Mouse (Mus musculus) large intestine, adult 2 months (tissue): ENCODE data around the gene Snai3. TPM values are rescaled to one million over a fixed set of nuclear protein-coding genes. Genes with fewer than 3 reads are reported as not detected.
A peak's percentile ranks its signal among the peaks of the same experiment; 100 is the strongest.

Source experiments
- DNase-seq: peaks from one replicate; pipeline ENCODE4 v3.0.0-alpha.2; 2012; ENCODE audit warnings: low read depth, low spot score
- WGBS: fragments of 180-500 bp; shearing (Covaris S2); methylation state at CpG from one replicate; pipeline ENCODE4 v1.1.7; 2018; 5-methylcytosine and 5-hydroxymethylcytosine counted together
- polyA plus RNA-seq: library from polyadenylated mRNA; depleted of rRNA; stranded (reverse); fragments of >200 nt; gene quantifications from 2 replicates; pipeline ENCODE4 v1.2.3, GENCODE M21; 2012

The Snai3 gene
- polyA plus RNA-seq, 1 experiment = 1.4 TPM

GRCm38 (mm10) chr8:122461473-122462148 lies 1.1 kb upstream of the Snai3 start:
- DNase-seq = no peak
- WGBS = 78% methylated on average over 11 of the region's 11 CpGs

DNA sequence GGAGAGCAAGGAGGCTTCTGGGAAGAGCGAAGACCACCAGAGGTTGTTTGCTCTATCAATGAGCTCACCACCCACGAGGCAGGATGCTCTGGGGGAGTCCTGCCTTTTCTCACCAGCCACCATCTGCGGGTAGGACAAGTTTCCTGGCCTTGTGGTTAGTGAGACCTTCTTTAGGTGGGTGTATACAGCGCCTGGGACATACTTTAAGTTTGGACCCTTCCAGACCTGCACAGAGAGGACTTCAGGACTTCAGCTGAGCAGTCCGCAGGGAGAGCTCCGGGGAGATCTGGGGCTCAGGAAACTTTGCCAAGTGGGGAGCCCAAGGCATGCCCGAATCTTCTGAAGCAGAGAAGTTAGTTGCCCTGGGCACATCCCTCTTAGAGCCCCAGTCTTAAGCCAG lies 543 bp downstream of the Snai3 start:
- no peak for DNase-seq

GRCm38 (mm10) chr8:122459218-122459900 lies 1.2 kb downstream of the Snai3 start:
- no peak for DNase-seq
- 64% methylated on average over 6 of the region's 6 CpGs for WGBS

More for the DNA sequence above, 543 bp downstream of the Snai3 start:
- WGBS = 23% methylated on average over 7 of the region's 7 CpGs

DNA sequence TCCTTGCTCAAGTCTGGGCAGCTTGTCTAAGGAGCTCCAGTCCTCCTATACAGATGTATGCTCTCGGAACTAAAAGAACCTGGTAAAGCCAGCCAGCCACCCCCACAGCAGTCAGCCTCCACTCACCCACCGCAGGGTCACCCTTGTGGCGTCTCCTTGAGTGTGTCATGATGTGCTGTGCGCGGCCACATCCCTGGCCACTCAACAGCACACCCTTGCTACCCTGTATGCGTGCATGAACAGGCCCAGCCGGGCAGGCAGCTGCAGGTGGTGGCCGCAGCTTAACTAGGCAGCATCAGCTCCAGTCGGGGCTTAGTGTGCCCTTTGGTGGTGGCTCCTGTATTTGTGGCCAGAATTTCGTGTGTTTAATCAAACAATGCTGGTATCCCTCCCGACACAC lies 3.4 kb downstream of the Snai3 start:
- no peak for DNase-seq
- 78% methylated on average over 11 of the region's 11 CpGs for WGBS

DNA sequence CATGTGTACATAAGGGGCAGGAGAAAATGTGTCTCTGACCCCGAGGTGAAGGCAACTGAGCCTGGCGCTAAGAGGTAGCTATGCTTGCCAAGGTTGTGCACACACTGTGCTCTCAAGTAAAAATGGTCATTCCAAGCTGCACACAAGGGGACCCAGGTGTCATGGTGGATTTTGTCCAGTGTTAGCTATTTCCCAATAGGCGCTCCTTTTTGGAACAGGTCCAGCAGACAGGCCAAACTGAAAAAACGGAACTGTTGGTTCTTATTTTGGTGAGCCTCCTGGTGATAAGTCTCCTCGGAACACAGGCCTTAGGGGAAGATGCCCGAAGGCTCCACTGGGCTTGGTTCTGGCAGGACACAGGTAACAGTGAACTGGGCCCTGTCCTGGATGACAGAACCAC lies 6.1 kb downstream of the Snai3 start:
- WGBS = 65% methylated on average over 6 of the region's 6 CpGs
- DNase-seq = no peak

- 93% methylated on average over 10 of the region's 10 CpGs for WGBS
- DNase-seq = no peak
These were observed 8.4 kb downstream of the Snai3 start for GRCm38 (mm10) chr8:122452154-122452553.

DNA sequence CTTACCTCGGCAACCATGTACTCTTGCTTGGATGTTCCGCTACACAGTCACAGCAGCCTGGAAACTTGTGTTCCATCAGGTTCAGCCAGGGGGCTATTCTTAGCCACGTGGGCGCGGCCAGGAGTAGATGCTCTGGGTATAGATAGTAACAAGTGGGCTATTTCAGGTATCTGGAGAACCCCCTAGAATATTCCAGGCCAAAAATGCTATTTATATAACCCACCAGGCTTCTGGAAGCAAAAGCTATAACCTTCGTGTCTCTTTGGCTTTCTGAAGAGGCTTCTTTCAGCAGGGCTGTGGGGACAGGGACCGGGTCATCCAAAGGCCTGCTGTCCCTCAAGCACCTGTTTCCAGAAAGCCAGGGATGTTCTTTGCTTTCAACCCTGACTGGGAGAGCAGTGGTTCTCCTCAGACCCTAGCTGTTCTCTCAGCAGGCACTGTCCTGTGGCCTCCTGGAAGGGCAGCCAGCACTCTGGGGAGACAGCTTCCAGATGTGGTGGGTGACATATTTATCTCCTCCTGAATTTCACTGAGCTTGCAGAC lies 9.3 kb downstream of the Snai3 start:
- 52% methylated on average over 7 of the region's 7 CpGs for WGBS
- DNase-seq = no peak

DNA sequence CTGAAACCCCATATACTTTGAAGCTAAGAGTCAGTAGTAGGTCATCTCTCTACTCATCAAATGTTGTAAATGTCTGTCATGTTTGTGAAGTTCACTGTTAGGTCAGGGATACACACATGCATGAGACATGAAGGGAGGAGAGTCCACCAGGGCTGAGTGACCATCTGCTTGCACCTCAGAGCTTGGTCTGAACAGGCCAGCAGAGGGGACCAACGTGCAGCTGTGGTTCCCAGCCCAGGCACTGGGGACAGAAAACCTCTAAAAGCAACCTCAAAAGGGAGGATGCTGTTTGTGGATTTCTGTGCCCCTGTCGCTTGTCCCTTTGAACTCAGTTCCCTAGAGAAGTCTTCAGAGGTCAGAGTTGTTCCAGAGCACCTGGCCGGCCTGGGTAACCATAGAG lies 15.3 kb downstream of the Snai3 start:
- no peak for DNase-seq
- 64% methylated on average over 3 of the region's 3 CpGs for WGBS

DNA sequence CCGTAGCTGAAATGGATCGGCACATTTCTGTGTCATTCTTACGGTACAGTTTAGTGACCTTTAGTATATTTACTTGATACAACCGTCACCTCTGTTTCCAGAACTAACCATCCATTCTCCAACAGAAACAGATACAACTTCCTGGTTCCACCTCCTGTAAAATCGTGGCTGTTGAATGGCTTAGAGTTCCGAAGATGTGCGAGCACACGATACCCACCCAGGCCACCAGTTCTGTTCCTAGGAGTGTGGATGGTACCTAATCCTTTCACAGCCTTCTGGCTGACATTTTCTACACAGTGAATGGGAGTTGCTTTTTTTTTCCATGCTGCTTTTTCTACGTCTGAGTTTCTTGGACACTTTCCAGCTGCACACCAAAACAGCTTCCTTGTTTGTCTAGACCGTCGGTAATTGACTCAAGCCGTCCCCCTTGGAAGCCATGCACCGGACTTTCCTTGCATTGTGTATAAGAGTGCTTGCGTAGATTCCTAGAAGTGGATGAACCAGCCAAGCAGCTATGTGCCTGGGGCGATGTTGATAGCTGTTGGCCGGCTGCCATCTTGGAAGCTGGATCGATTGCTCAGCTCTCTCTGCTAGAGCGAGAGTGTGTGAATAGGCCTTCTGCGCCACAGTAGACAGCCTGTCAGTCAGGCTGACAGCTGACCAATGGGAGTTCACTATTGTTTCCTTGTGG lies 16.3 kb downstream of the Snai3 start:
- WGBS = under 1% methylated on average over 19 of the region's 19 CpGs
- DNase-seq = peak; percentile 97

- DNase-seq = peak; percentile 97
- under 1% methylated on average over 47 of the region's 47 CpGs for whole genome bisulfite sequencing
These were observed 17.1 kb downstream of the Snai3 start, which contains the start of gene Mvd for GRCm38 (mm10) chr8:122443262-122444006. Gene Mvd, minus strand, starts transcription at chr8:122443422.

DNA sequence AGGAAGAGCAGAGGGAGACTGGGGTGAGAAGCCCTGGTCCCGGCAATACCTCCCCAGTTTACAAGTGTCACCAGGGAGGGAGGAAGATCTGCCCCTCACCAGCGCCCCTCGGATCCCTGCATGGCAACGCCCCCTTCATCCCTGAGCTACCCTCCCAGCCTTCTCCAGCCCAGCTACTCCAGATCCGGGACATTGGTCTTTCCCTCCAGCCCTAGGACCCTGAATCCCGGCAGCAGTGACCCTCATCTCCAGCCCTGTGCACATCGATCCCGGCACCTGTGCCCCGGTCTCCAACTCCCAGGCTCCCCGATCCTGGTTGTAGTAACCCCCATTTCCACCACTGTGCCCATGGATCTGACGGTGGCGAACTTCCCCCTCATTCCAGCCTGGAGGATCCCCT lies 17.8 kb downstream of the Snai3 start:
- 1% methylated on average over 12 of the region's 12 CpGs for WGBS
- DNase-seq = no peak

- WGBS = 12% methylated on average over 7 of the region's 7 CpGs
- no peak for DNase-seq
These were observed 18.2 kb downstream of the Snai3 start for GRCm38 (mm10) chr8:122442356-122442755.

- 63% methylated on average over 1 of the region's 1 CpGs for WGBS
- no peak for DNase-seq
These were observed 19.2 kb downstream of the Snai3 start for GRCm38 (mm10) chr8:122441326-122441725.

GRCm38 (mm10) chr8:122439336-122439735 lies 21.2 kb downstream of the Snai3 start:
- 96% methylated on average over 16 of the region's 16 CpGs for WGBS
- DNase-seq = no peak

DNA sequence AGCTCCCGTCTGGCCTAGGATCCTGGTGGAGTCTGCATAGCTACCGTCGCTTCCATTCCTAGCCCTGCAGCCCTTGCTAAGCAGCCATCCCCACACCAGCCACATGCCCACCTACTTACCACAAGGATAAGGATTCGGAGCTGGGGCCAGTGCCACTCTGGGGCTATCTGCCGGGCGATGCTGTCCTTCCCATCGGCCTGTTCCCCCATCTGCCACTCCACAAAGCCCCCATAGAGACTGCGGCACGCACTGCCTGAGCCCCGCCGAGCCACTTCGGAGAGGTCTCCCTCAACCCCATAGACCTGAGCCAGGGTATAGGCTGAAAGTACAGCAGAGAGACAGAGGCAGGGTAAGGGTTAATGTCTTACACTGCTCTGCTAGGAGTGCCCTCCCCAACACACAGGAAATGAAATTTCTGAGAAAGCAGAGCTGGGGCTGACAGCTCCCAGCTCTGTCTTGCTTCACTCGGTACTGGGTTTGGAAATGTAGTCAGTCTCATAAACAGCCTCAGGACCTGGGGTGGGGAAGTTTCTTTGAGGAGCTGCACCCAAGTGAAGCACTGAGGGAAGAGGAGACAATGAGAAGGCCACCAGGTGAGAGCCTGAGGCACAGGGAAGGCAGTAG lies 22.7 kb downstream of the Snai3 start:
- no peak for DNase-seq
- WGBS = 87% methylated on average over 13 of the region's 13 CpGs

DNA sequence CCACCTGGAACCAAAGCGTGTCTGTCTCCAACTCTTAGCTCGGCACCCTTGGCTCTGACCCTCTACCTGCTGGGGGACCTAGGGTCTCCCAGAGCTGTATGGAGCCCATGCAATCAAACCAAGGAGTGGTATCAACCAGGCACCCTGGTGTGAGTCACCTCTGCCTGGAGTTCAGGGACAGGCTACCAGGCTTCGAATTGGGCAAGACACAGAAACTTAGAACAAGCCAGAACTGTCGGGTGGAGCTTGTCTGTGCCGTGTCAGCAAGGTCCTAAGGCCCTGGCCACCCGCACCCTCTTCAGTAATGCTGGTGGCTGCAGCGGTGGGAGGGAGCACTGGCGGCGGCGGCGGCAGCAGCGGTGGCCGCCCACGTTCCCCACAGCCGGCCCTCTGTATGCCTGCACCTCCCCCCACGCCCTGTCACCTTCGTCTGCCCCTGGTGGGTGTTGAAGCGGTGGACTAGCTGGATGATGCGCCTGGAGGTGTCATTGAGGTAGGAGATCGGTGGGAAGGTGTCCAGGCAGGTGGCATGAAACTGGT lies 23.9 kb downstream of the Snai3 start:
- no peak for DNase-seq
- WGBS = 85% methylated on average over 20 of the region's 20 CpGs

DNA sequence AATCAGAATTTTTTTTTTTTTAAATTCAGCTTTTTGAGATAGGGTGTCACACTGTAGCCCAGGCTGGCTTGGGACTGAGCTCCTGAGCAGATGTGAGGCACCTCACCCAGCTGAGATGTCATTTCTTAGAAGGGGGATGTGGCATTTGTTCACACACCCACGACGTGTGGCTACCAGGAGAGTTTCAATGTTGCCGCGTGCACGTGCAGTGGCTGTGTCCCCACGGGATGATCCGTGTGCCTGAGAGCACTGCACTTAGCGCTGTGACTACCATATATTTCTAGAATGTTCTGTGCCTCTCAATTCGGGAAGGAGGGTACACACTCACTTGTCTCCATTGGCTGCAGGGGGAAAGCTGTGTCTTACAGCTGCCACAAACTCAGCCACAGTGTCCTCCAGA lies 24.4 kb downstream of the Snai3 start:
- WGBS = 93% methylated on average over 9 of the region's 9 CpGs
- no peak for DNase-seq

DNA sequence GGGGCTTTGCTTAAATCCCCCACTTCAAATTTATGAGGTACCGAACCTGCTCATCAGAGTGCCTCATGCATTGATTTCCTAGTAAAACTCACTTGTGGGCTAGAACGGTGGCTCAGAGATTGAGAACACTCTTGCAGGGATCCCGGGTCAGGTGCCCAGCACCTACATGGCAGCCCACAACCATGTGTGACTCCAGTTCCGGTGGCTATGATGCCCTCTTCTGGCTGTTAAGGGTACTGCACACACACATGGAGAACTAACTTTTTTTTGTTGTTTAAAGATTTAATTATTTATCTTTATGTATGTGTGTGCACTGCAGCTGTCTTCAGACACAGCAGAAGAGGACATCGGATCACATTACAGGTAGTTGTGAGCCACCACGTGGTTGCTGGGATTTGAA lies 25.2 kb downstream of the Snai3 start:
- no peak for DNase-seq
- WGBS = 92% methylated on average over 6 of the region's 6 CpGs

DNA sequence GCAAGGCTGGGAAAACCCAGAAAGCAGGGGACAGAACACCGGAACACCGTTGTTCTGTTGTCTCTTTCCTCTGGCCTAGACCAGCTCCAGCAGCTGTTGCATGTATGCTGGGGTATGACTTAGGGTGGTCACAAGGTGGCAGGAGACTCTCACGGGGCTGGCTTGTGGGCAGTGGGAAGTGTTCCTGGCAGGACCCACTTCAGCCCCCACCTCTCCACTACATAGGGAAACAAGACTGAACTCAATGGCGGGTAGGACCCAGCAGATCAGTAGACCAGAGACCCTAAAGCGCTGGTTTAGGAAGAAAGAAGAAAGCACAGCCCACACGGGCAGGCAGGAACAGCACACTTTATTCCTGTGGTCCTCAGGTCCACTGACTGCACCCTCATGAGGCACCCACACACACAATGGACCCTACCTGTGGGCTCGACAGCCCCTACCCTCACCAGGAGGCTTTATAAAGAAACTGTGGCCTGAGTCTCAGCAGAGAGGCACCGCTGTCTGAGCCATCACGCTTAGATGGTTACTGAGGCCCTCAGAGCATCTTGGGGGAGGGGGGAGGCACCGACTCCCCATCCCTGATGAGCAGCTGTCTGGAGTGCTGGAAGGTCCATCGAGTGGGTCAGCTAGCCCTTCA lies 27.1 kb downstream of the Snai3 start:
- WGBS = 60% methylated on average over 11 of the region's 11 CpGs
- DNase-seq = no peak
